Comparison of ENCODE assay signal across 8 mouse cellular contexts in the genomic region with DNA sequence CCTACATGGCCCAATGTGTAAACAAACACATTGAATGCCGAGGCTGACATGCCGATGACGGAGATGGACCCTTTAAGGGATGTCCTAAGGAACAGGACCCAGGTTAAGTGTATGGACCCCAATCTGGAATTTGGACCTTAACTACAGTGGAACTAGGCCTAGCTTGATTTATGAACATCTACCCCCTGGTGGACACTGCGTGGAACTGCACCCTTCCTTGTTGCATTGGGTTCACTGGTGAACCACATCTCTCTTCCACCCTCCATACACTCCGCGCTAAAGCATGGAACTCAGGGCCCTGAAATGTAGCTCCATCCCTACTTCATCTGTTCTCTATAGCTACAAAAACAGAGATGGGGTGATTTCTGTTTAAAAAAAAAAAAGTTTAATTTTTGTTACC. TPM values are rescaled to one million over a fixed set of nuclear protein-coding genes. Genes with fewer than 3 reads are reported as not detected.
DNase-seq lines count a peak whose midpoint lies in the region.

No protein-coding gene starts in this region.

- DNase-seq in gastrocnemius, postnatal 10 days: peak; percentile 11
- DNase-seq in gastrocnemius, postnatal 25 days: no peak
- DNase-seq in 416B (ENCODE audit: low read depth): peak; percentile 71
- peak; percentile 67 for DNase-seq in NIH3T3 (ENCODE audit: low read depth)
- peak; percentile 21 for DNase-seq in gastrocnemius, postnatal 14 days
- DNase-seq in lung, postnatal 25 days (ENCODE audit: low spot score): peak; percentile 43
- DNase-seq in thymus, postnatal 14 days: peak; percentile 70
- DNase-seq in yolk sac, embryonic 10.5 days (ENCODE audit: low spot score): no peak

- intact Hi-C loops in gastrocnemius, postnatal 14 days (cut with DNase I; ENCODE audit: low total_unique reads): no loop called here

RNA-seq across cellular contexts. Expression of a gene that starts 30.9 kb away (rescaled TPM):
- 10 to 100 TPM; 24.1 to 44.4 TPM for total RNA-seq in gastrocnemius, postnatal 10 days (2021)
- 10 to 100 TPM; 12.1 to 13.2 TPM for total RNA-seq in gastrocnemius, postnatal 25 days (2021)
- 10 to 100 TPM; 17.3 to 19.1 TPM for total RNA-seq in gastrocnemius, postnatal 14 days (2021)

Comparison
In these comparisons a context has a peak if more than half of its experiments do, and no peak if none do; other contexts are left out.
1. DNase-seq: peak in gastrocnemius, postnatal 10 days (single experiment), 416B (single experiment), NIH3T3 (single experiment), gastrocnemius, postnatal 14 days (single experiment), lung, postnatal 25 days (single experiment) and thymus, postnatal 14 days (single experiment); none in gastrocnemius, postnatal 25 days (single experiment) and yolk sac, embryonic 10.5 days (single experiment).